Mouse (Mus musculus) hindbrain, embryonic 10.5 days (tissue): ENCODE results near the gene Entr1. TPM values are rescaled to one million over a fixed set of nuclear protein-coding genes. Genes with fewer than 3 reads are reported as not detected.

Experiments
- DNase-seq: peaks from one replicate; pipeline ENCODE4 v3.0.0-alpha.2; 2017; ENCODE audit warnings: low spot score
- H3K27ac ChIP-seq: fragments of 300-500 bp; sonication (generic); 2 replicates; pipeline ENCODE4 v1.5.1; 2016; ENCODE audit warnings: mild to moderate bottlenecking, moderate library complexity
- H3K27me3 ChIP-seq: fragments of 300-500 bp; sonication (generic); 2 replicates; pipeline ENCODE4 v1.6.1; 2016; ENCODE audit warnings: mild to moderate bottlenecking; ENCODE audit not compliant: poor library complexity, insufficient read depth, severe bottlenecking
- H3K36me3 ChIP-seq: fragments of 300-500 bp; sonication (generic); 2 replicates; pipeline ENCODE4 v1.6.1; 2016; ENCODE audit warnings: mild to moderate bottlenecking, moderate library complexity
- H3K4me1 ChIP-seq: fragments of 300-500 bp; sonication (generic); replicated peaks from 2 replicates; pipeline ENCODE4 v1.6.1; 2016; ENCODE audit warnings: mild to moderate bottlenecking
- H3K4me3 ChIP-seq: fragments of 300-500 bp; sonication (generic); 2 replicates; pipeline ENCODE4 v1.5.1; 2016; ENCODE audit warnings: mild to moderate bottlenecking, moderate library complexity
- H3K9me3 ChIP-seq: fragments of 300-500 bp; sonication (generic); 2 replicates; pipeline ENCODE4 v1.6.1; 2016; ENCODE audit warnings: mild to moderate bottlenecking, moderate library complexity
- WGBS: fragments of 180-500 bp; shearing (Covaris S2); methylation state at CpG from one replicate; pipeline ENCODE4 v1.1.7; 2016; 5-methylcytosine and 5-hydroxymethylcytosine counted together
- polyA plus RNA-seq: library from polyadenylated mRNA; unstranded; fragments of >200 nt; fragmentation: Nextera tagmentation; extraction: Ambion mirVana; gene quantifications from 2 replicates; pipeline ENCODE4 v1.2.1, GENCODE M21; 2016

The Entr1 gene
- polyA plus RNA-seq, 1 experiment from 2014 or later, result 141 TPM

- Histone ChIP-seq H3K9me3 (no peaks in the 10 kb centered on the region), H3K27me3 (no peaks in the 10 kb centered on the region), H3K4me1 (no peaks in the 10 kb centered on the region), H3K27ac (no peak overlapping the region), H3K36me3 (peaks cover 100% of the 10 kb centered on the region), H3K4me3 (no peak overlapping the region)
- no peak for DNase-seq
- WGBS, result 97% methylated on average over 8 of the region's 8 CpGs
These were observed 16.7 kb downstream of the Entr1 start for GRCm38 (mm10) chr2:26372396-26372795.

- WGBS, result 84% methylated on average over 1 of the region's 1 CpGs
- Histone ChIP-seq H3K4me3 (no peak overlapping the region), H3K9me3 (no peaks in the 10 kb centered on the region), H3K36me3 (peaks cover 100% of the 10 kb centered on the region), H3K27me3 (no peaks in the 10 kb centered on the region), H3K27ac (no peak overlapping the region), H3K4me1 (no peaks in the 10 kb centered on the region)
- DNase-seq, result no peak
These were observed 20.5 kb downstream of the Entr1 start for GRCm38 (mm10) chr2:26368572-26368971.

- H3K4me1 ChIP-seq, result no peaks in the 10 kb centered on the region
- DNase-seq, result no peak
- no peak overlapping the region for H3K27ac ChIP-seq
- H3K27me3 ChIP-seq, result no peaks in the 10 kb centered on the region
- H3K9me3 ChIP-seq, result no peaks in the 10 kb centered on the region
- no peak overlapping the region for H3K4me3 ChIP-seq
- 90% methylated on average over 6 of the region's 6 CpGs for WGBS
- H3K36me3 ChIP-seq, result peaks cover 100% of the 10 kb centered on the region
These were observed 21.2 kb downstream of the Entr1 start for GRCm38 (mm10) chr2:26367911-26368310.

DNA sequence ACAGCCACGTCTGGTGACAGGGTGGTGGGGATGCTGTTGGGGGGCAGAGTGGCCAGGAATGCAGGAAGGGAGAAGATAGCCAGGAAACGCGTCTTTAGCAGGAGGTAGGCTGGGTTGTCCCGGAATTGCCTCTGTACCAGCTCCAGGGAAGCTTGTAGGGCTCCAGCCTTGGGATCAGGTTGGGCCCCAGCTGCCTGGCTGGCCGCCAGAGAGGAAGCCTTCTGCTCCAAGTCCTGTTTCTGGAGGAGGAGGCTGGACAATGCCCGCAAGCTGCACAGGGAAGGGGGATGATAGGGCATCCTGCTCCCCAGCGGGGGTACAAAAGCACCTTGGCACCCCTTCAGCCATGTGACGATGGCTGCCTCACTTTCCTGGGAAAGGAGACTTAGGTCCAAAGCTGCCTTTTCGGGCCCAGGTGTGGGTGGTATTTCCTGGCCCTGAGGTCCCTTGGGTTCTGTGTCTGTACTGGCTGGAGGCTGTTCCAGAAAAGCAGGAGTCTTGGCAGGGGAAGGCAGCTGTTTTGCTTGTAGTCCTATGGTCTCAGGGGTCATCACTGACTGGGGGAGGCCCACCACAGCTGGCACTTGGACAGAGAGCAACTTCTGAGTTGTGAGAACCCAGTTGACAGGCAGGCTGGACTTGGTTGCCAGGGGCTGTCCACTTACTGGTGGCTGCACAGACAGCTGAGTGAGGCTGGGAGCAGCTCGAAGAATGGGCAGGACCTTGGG is 24.2 kb downstream of the Entr1 start:
- no peak overlapping the region for H3K27ac ChIP-seq
- H3K4me3 ChIP-seq, result no peak overlapping the region
- no peaks in the 10 kb centered on the region for H3K4me1 ChIP-seq
- WGBS, result 93% methylated on average over 10 of the region's 10 CpGs
- no peaks in the 10 kb centered on the region for H3K27me3 ChIP-seq
- no peaks in the 10 kb centered on the region for H3K9me3 ChIP-seq
- no peak for DNase-seq
- H3K36me3 ChIP-seq, result peaks cover 76% of the 10 kb centered on the region

- H3K27ac ChIP-seq, result no peak overlapping the region
- H3K4me3 ChIP-seq, result no peak overlapping the region
- WGBS, result 78% methylated on average over 5 of the region's 5 CpGs
- peaks cover 62% of the 10 kb centered on the region for H3K36me3 ChIP-seq
- no peaks in the 10 kb centered on the region for H3K27me3 ChIP-seq
- H3K9me3 ChIP-seq, result no peaks in the 10 kb centered on the region
- no peaks in the 10 kb centered on the region for H3K4me1 ChIP-seq
- DNase-seq, result no peak
These were observed 25.6 kb downstream of the Entr1 start for GRCm38 (mm10) chr2:26363481-26363880.

- H3K36me3 ChIP-seq, result peaks cover 57% of the 10 kb centered on the region
- H3K4me1 ChIP-seq, result peaks cover under 1% of the 10 kb centered on the region; the same call in 1 of the 2 replicates
- H3K9me3 ChIP-seq, result no peaks in the 10 kb centered on the region
- no peak for DNase-seq
- WGBS, result 89% methylated on average over 5 of the region's 5 CpGs
- H3K27ac ChIP-seq, result no peak overlapping the region
- H3K4me3 ChIP-seq, result no peak overlapping the region
- no peaks in the 10 kb centered on the region for H3K27me3 ChIP-seq
These were observed 26.1 kb downstream of the Entr1 start for GRCm38 (mm10) chr2:26362991-26363390.

- peaks cover 35% of the 10 kb centered on the region for H3K36me3 ChIP-seq
- no peak for DNase-seq
- H3K9me3 ChIP-seq, result no peaks in the 10 kb centered on the region
- H3K27me3 ChIP-seq, result no peaks in the 10 kb centered on the region
- 56% methylated on average over 3 of the region's 3 CpGs for WGBS
- no peak within 1 kb of the TSS for H3K27ac ChIP-seq
- H3K4me3 ChIP-seq, result no peak within 1 kb of the TSS
- peaks cover 9% of the 10 kb centered on the region; the same call in 1 of the 2 replicates for H3K4me1 ChIP-seq
These were observed 28.3 kb downstream of the Entr1 start, which contains the start of gene Card9 for GRCm38 (mm10) chr2:26360772-26361171. Card9 (minus strand) TSS chr2:26360918.

GRCm38 (mm10) chr2:26359983-26360382 is 29.1 kb downstream of the Entr1 start:
- Histone ChIP-seq H3K27ac (no peak overlapping the region), H3K4me3 (no peak overlapping the region), H3K36me3 (peaks cover 27% of the 10 kb centered on the region), H3K9me3 (no peaks in the 10 kb centered on the region), H3K4me1 (peaks cover 9% of the 10 kb centered on the region; the same call in 1 of the 2 replicates), H3K27me3 (no peaks in the 10 kb centered on the region)
- WGBS, result 90% methylated on average over 6 of the region's 6 CpGs
- DNase-seq, result no peak

GRCm38 (mm10) chr2:26358667-26359320 is 30.3 kb downstream of the Entr1 start:
- no peak overlapping the region for H3K4me3 ChIP-seq
- no peaks in the 10 kb centered on the region for H3K9me3 ChIP-seq
- H3K4me1 ChIP-seq, result peaks cover 10% of the 10 kb centered on the region; the same call in 1 of the 2 replicates
- no peaks in the 10 kb centered on the region for H3K27me3 ChIP-seq
- H3K36me3 ChIP-seq, result peaks cover 15% of the 10 kb centered on the region
- no peak overlapping the region for H3K27ac ChIP-seq
- 89% methylated on average over 13 of the region's 13 CpGs for WGBS
- no peak for DNase-seq

DNA sequence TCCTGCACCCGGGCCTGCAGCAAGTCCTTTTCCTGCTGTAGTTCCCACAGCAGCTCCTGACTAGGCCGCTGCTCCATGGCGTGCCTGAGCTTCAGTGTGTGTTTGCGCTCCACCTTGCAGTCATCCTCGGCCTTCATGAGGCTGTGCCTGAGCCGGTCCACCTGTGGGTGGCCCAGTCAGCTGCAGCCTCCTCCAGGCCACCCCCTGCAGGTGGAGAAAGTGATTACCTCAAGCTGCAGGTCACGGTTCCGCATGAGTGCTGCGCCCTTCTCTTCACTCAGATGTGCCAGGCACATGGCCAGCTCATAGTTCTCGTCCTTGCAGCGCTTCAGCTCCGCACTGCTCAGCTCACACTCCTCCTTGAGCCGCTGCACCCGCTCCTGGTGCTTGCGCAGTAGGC is 31.6 kb downstream of the Entr1 start:
- Histone ChIP-seq H3K36me3 (peaks cover 2% of the 10 kb centered on the region), H3K9me3 (no peaks in the 10 kb centered on the region), H3K27me3 (no peaks in the 10 kb centered on the region), H3K4me3 (no peak overlapping the region), H3K27ac (no peak overlapping the region), H3K4me1 (peaks cover 23% of the 10 kb centered on the region)
- DNase-seq, result no peak
- 56% methylated on average over 15 of the region's 15 CpGs for WGBS

GRCm38 (mm10) chr2:26356678-26357077 is 32.4 kb downstream of the Entr1 start:
- H3K27ac ChIP-seq, result no peak overlapping the region
- no peaks in the 10 kb centered on the region for H3K9me3 ChIP-seq
- no peak for DNase-seq
- WGBS, result 78% methylated on average over 7 of the region's 7 CpGs
- no peak overlapping the region for H3K4me3 ChIP-seq
- no peaks in the 10 kb centered on the region for H3K36me3 ChIP-seq
- H3K27me3 ChIP-seq, result no peaks in the 10 kb centered on the region
- peaks cover 26% of the 10 kb centered on the region for H3K4me1 ChIP-seq

- H3K27me3 ChIP-seq, result no peaks in the 10 kb centered on the region
- no peaks in the 10 kb centered on the region for H3K36me3 ChIP-seq
- no peak overlapping the region for H3K27ac ChIP-seq
- WGBS, result 81% methylated on average over 4 of the region's 4 CpGs
- H3K9me3 ChIP-seq, result no peaks in the 10 kb centered on the region
- peaks cover 28% of the 10 kb centered on the region for H3K4me1 ChIP-seq
- H3K4me3 ChIP-seq, result no peak overlapping the region
- DNase-seq, result no peak
These were observed 32.9 kb downstream of the Entr1 start for GRCm38 (mm10) chr2:26356231-26356630.

DNA sequence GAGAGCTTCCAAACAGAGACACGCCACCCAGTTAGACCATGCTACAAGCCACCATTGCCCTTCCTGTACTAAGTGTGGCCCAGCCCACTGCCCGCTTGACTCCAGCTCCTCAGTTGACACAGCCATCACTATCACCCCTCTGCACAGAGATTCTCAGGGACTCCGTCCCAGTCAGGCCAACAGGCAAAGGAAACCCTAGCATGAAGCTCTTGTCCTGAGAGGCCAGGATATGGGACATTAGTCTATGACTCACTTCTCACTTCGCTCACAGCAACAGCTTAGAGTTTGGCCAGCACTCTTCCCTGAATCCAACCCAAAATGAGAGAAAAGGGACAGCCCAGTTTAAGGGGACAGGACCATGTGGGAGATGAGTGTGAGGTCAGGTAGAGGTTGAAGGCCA is 34.7 kb downstream of the Entr1 start:
- peaks cover 46% of the 10 kb centered on the region for H3K4me1 ChIP-seq
- no peaks in the 10 kb centered on the region for H3K9me3 ChIP-seq
- H3K27me3 ChIP-seq, result no peaks in the 10 kb centered on the region
- DNase-seq, result no peak
- H3K36me3 ChIP-seq, result peaks cover 11% of the 10 kb centered on the region
- WGBS, result 91% methylated on average over 4 of the region's 4 CpGs
- no peak overlapping the region for H3K4me3 ChIP-seq
- H3K27ac ChIP-seq, result no peak overlapping the region
